Mouse (Mus musculus): ENCODE measurements around the gene Pdcd1lg2.
"Not testable (repeated sequence)": the region's sequence is repeated elsewhere in the genome, so short reads cannot be mapped to it uniquely, and the experiment has no call there.

Pdcd1lg2 gene

GRCm38 (mm10) chr19:29383368-29383767, 27.4 kb upstream of the Pdcd1lg2 start:
- no peak for DNase-seq (ENCODE audit: low read depth, low spot score)

GRCm38 (mm10) chr19:29384412-29384811, 26.3 kb upstream of the Pdcd1lg2 start:
- no peak for DNase-seq (ENCODE audit: low read depth, low spot score)

- no peak for DNase-seq (ENCODE audit: low read depth, low spot score)
Measured at GRCm38 (mm10) chr19:29384994-29385393, 25.7 kb upstream of the Pdcd1lg2 start.

- no peak for DNase-seq (ENCODE audit: low read depth, low spot score)
Measured at GRCm38 (mm10) chr19:29385822-29386221, 24.9 kb upstream of the Pdcd1lg2 start.

- no peak for DNase-seq (ENCODE audit: low read depth, low spot score)
Measured at GRCm38 (mm10) chr19:29388818-29389217, 21.9 kb upstream of the Pdcd1lg2 start.

- no peak for DNase-seq (ENCODE audit: low read depth, low spot score)
Measured at GRCm38 (mm10) chr19:29390483-29390882, 20.2 kb upstream of the Pdcd1lg2 start.

GRCm38 (mm10) chr19:29391279-29391678, 19.4 kb upstream of the Pdcd1lg2 start:
- DNase-seq (ENCODE audit: low read depth, low spot score) = no peak

- DNase-seq (ENCODE audit: low read depth, low spot score) = no peak
Measured at GRCm38 (mm10) chr19:29393333-29393732, 17.4 kb upstream of the Pdcd1lg2 start.

- DNase-seq (ENCODE audit: low read depth, low spot score) = no peak
Measured at GRCm38 (mm10) chr19:29394721-29395120, 16.0 kb upstream of the Pdcd1lg2 start.

- DNase-seq (ENCODE audit: low read depth, low spot score) = no peak
Measured at GRCm38 (mm10) chr19:29396353-29396752, 14.4 kb upstream of the Pdcd1lg2 start.

- no peak for DNase-seq (ENCODE audit: low read depth, low spot score)
Measured at GRCm38 (mm10) chr19:29399786-29400185, 10.9 kb upstream of the Pdcd1lg2 start.

GRCm38 (mm10) chr19:29400466-29400865, 10.3 kb upstream of the Pdcd1lg2 start:
- no peak for DNase-seq (ENCODE audit: low read depth, low spot score)

GRCm38 (mm10) chr19:29402621-29403020, 8.1 kb upstream of the Pdcd1lg2 start:
- no peak for DNase-seq (ENCODE audit: low read depth, low spot score)

- no peak for DNase-seq (ENCODE audit: low read depth, low spot score)
Measured at GRCm38 (mm10) chr19:29403251-29403650, 7.5 kb upstream of the Pdcd1lg2 start.

- DNase-seq (ENCODE audit: low read depth, low spot score) = no peak
Measured at GRCm38 (mm10) chr19:29405388-29405787, 5.3 kb upstream of the Pdcd1lg2 start.

GRCm38 (mm10) chr19:29406042-29407017, 4.4 kb upstream of the Pdcd1lg2 start:
- DNase-seq (ENCODE audit: low read depth, low spot score) = no peak

GRCm38 (mm10) chr19:29412476-29413420, 2.0 kb downstream of the Pdcd1lg2 start:
- DNase-seq (ENCODE audit: low read depth, low spot score) = no peak

- DNase-seq (ENCODE audit: low read depth, low spot score) = no peak
Measured at GRCm38 (mm10) chr19:29414513-29414912, 3.8 kb downstream of the Pdcd1lg2 start.

- not testable (repeated sequence) for DNase-seq (ENCODE audit: low read depth, low spot score)
Measured at GRCm38 (mm10) chr19:29414917-29415316, 4.2 kb downstream of the Pdcd1lg2 start.

- DNase-seq (ENCODE audit: low read depth, low spot score) = no peak
Measured at GRCm38 (mm10) chr19:29416393-29416902, 5.7 kb downstream of the Pdcd1lg2 start.

- DNase-seq (ENCODE audit: low read depth, low spot score) = no peak
Measured at GRCm38 (mm10) chr19:29417188-29417587, 6.5 kb downstream of the Pdcd1lg2 start.

- no peak for DNase-seq (ENCODE audit: low read depth, low spot score)
Measured at GRCm38 (mm10) chr19:29417894-29418293, 7.2 kb downstream of the Pdcd1lg2 start.

Measured in c-Kit-negative CD71-positive TER-119-positive erythroid progenitor cells, embryonic 14.5 days (primary cell).